Mouse (Mus musculus): ENCODE results near the gene Pigt. TPM values are rescaled to one million over a fixed set of nuclear protein-coding genes. Genes with fewer than 3 reads are reported as not detected.

The Pigt gene
- total RNA-seq, 2 experiments from 2014 or later: 109 to 113 TPM

DNA sequence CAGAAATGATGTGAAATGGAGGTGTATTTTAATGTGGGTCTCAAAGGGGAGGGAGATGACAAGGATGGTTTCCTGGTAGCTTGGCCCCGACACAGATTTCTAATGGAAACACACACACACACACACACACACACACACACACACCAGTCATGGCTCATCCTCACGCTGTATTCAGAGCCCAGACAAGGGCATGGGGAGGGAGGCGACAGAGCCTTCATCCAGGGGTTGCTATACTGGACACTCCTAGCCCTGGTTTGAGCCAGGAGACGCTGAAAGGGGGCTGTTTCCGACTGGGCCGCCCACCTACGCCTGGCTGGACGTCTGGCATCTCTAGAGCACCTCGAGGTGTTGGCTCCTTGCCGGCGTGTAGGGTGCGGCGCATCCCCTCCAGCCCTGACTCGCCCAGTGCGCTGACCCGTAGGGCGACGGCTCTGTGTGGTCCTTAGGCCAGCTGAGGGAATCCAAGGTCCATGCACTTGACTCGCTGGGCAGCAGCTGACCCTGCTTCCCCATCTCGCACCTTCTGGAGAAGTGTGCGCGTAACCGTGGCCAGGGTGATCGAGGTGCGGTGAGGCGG, 11.6 kb upstream of the Pigt start, which contains the start of gene Dbndd2:
Gene Dbndd2, plus strand, starts transcription at position 426 of the 577 bp plus-strand sequence.
- intact Hi-C loops (cut with DNase I): no loop called here
- DNase-seq: no peak

- intact Hi-C loops (cut with DNase I): no loop called here
- DNase-seq: peak; percentile 48
Measured at GRCm38 (mm10) chr2:164486258-164487114, 10.8 kb upstream of the Pigt start.

- no peak for DNase-seq
- intact Hi-C loops (cut with DNase I): no loop called here
Measured at GRCm38 (mm10) chr2:164487115-164487527, 10.2 kb upstream of the Pigt start.

DNA sequence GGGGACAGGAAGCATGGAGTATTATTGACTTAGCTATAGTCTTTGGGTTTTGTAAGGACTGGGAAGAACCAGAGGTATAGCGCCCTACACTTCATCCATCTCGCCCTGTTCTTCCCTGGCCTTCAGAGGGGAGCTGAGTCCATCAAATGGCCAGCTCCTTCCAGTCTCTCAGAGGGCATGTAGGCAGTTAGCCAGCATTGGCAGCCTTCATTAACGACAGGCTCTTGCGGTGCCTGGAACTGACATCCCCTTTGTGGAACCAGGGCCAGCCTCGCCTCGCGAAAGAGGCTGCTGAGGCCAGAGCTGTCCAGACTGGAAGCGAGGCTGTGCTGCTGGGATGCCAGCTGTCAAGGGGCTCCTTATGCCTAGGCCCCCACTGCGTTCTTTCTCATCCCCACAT, 9.5 kb upstream of the Pigt start:
- peak; percentile 88 for DNase-seq
- intact Hi-C loops (cut with DNase I): no loop called here

DNA sequence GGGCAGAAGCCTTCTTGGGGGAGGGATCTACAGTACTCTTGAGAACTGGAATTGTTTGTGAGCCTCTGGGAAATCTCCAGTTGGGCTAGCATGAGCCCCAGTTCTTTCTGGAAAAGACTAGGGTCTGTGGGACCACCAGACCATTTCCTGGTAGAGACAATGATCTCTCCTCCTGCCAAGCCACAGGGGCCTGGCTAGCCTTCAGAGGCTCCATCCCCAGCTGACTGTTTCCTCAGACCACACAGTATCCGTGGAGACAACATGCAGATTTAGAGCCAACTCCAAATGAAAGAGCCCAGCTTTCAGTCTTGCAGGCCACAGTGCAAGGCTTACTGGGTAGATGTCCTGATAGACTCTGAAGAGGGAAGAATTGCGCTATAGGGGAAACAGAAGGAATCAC, 3.2 kb upstream of the Pigt start:
- peak; percentile 52 for DNase-seq
- intact Hi-C loops (cut with DNase I): no loop called here

- DNase-seq: no peak
- intact Hi-C loops (cut with DNase I): no loop called here
Measured at GRCm38 (mm10) chr2:164496331-164496730, 989 bp upstream of the Pigt start.

DNA sequence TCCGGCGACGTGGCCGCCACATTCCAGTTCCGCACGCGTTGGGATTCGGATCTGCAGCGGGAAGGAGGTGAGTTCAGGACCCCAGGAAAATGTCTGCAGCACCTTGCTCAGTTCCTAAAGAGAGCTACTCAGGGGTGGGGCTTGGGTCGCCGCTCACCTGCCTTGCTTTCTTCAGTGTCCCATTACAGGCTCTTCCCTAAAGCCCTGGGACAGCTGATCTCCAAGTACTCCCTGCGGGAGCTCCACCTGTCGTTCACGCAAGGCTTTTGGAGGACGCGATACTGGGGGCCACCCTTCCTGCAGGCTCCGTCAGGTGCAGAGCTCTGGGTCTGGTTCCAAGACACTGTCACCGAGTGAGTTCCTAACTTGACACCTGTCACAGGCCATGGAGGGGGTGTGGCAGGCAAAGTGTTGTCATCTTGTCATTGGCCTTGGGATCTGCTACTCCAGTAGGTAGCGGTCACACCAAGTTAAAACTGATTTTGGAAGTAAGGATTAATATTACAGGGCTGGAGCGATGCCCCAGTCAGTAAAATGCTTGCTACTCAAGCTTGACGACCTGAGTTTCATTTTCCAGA, 460 bp downstream of the Pigt start:
- intact Hi-C loops (cut with DNase I): no loop called here

GRCm38 (mm10) chr2:164499317-164499716, 2.0 kb downstream of the Pigt start:
- intact Hi-C loops (cut with DNase I): no loop called here
- DNase-seq: no peak

More for the DNA sequence above, 460 bp downstream of the Pigt start:
- DNase-seq: no peak

DNA sequence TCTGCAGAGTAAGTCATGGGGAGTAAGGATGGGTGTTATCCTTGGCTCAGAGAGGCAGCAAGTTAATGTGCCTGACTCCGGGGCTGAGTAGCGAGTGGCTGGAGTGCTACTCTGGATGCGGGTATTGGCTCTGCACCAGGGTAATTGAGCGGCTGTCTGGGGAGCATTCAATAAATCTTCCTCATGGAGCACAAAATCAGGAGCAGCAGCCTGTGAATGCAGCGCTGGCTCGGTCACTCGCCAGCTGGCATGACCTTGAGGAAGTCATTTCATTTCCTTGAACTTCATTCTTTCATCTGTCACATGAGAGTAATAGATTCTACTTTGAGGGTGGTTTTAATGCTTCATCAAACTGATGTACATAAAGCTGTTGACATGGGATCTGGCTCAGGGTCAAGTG, 3.2 kb downstream of the Pigt start:
- peak; percentile 73 for DNase-seq
- intact Hi-C loops (cut with DNase I): no loop called here

DNA sequence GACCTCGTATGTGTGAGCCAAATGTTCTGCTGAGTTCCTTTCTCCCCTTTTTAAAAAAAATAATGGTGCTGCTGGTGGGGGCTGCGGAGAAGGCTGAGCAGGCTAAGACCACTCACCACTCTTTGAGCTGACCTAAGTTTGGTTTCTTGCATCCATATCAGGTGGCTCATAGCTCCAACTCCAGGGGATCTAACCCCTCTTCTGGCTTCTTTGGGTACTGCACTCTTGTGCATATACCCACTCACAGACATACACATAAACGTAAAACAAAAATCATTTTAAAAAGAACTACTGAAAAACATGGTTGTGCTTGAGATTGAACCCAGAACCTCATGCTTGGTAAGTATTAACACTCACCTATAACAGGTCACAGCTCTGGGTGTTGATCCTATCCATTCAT, 7.6 kb downstream of the Pigt start:
- intact Hi-C loops (cut with DNase I): no loop called here
- DNase-seq: no peak

GRCm38 (mm10) chr2:164505619-164506347, 8.5 kb downstream of the Pigt start:
- DNase-seq: no peak
- intact Hi-C loops (cut with DNase I): no loop called here

GRCm38 (mm10) chr2:164507811-164508210, 10.5 kb downstream of the Pigt start:
- intact Hi-C loops (cut with DNase I): no loop called here
- no peak for DNase-seq

DNA sequence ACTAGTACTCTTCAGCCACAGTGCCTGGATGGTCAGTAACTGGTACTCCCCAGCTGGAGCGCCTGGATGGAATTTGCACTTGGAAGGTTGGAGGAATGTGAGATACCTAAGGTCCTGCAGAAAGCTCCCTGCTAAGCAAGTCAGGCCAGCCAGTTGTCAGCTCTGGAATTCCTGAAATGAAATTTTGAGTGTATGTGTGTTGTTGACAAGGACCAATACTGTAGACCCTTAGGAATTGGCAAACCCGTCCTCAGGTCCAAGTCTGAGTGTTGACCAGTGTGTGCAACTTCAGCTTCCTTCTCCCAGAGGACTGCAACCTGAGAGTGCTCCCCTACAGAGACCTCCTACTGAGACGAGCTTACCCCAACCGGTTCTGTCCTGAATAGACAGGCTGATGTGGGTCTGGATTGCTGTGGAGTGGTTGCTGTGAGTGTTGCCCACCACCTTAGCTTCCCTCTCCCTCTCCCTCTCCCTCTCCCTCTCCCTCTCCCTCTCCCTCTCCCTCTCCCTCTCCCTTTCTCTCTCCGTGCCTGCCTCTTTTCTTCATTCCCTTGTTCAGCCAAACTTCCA, 13.4 kb downstream of the Pigt start:
- intact Hi-C loops (cut with DNase I): no loop called here

GRCm38 (mm10) chr2:164512121-164512909, 15.0 kb downstream of the Pigt start:
- intact Hi-C loops (cut with DNase I): no loop called here

More for the DNA sequence above, 13.4 kb downstream of the Pigt start:
- no peak for DNase-seq

GRCm38 (mm10) chr2:164513389-164513788, 16.1 kb downstream of the Pigt start:
- intact Hi-C loops (cut with DNase I): no loop called here

More at GRCm38 (mm10) chr2:164512121-164512909, 15.0 kb downstream of the Pigt start:
- no peak for DNase-seq

GRCm38 (mm10) chr2:164514916-164515315, 17.6 kb downstream of the Pigt start:
- intact Hi-C loops (cut with DNase I): no loop called here
- DNase-seq: no peak

More at GRCm38 (mm10) chr2:164513389-164513788, 16.1 kb downstream of the Pigt start:
- no peak for DNase-seq

DNA sequence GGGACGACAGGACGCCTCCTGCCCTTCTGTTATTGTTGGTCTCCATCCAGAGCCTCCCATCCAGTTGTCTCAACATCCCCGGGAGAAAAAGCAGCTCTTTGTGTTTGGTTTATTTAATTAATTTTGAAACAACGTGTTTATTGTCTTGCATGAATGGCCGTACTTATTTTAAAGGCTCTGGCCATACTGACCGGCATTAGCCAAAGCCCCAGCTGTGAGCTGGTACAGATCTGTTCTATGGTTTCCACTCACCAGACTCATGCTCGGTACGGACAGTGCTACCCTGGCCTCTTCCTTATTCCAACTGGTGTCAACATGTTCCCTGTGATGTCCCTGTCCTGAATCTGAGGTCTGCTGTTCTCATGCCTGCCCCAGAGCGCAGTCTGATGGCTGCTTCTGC, 18.6 kb downstream of the Pigt start:
- intact Hi-C loops (cut with DNase I): no loop called here
- DNase-seq: no peak

- no peak for DNase-seq
- intact Hi-C loops (cut with DNase I): no loop called here
Measured at GRCm38 (mm10) chr2:164516592-164516991, 19.3 kb downstream of the Pigt start.

GRCm38 (mm10) chr2:164517485-164518221, 20.3 kb downstream of the Pigt start:
- intact Hi-C loops (cut with DNase I): no loop called here
- peak; percentile 43 for DNase-seq
